Mouse (Mus musculus): Measurements from ENCODE around the gene Limk1.

Limk1 gene

GRCm38 (mm10) chr5:134629508-134629907 is 58.9 kb downstream of the Limk1 start:
- no peak for DNase-seq (ENCODE audit: low read depth)

GRCm38 (mm10) chr5:134622069-134622468 is 66.3 kb downstream of the Limk1 start:
- no peak for DNase-seq (ENCODE audit: low read depth)

GRCm38 (mm10) chr5:134621099-134621640 is 67.2 kb downstream of the Limk1 start:
- DNase-seq (ENCODE audit: low read depth): no peak

- DNase-seq (ENCODE audit: low read depth): no peak
Observed at GRCm38 (mm10) chr5:134620457-134620856, 67.9 kb downstream of the Limk1 start.

- DNase-seq (ENCODE audit: low read depth): peak; percentile 68
Observed at GRCm38 (mm10) chr5:134617071-134617470, 71.3 kb downstream of the Limk1 start.

GRCm38 (mm10) chr5:134615780-134616179 is 72.6 kb downstream of the Limk1 start:
- no peak for DNase-seq (ENCODE audit: low read depth)

GRCm38 (mm10) chr5:134615380-134615779 is 73.0 kb downstream of the Limk1 start:
- DNase-seq (ENCODE audit: low read depth): no peak

- DNase-seq (ENCODE audit: low read depth): no peak
Observed at GRCm38 (mm10) chr5:134614802-134615201, 73.6 kb downstream of the Limk1 start, which contains the start of gene Lat2. TSS of gene Lat2 (minus strand) at chr5:134615025.

GRCm38 (mm10) chr5:134614296-134614695 is 74.1 kb downstream of the Limk1 start:
- DNase-seq (ENCODE audit: low read depth): no peak

- no peak for DNase-seq (ENCODE audit: low read depth)
Observed at GRCm38 (mm10) chr5:134613727-134614126, 74.7 kb downstream of the Limk1 start.

GRCm38 (mm10) chr5:134611810-134612521 is 76.4 kb downstream of the Limk1 start:
- no peak for DNase-seq (ENCODE audit: low read depth)

- no peak for DNase-seq (ENCODE audit: low read depth)
Observed at GRCm38 (mm10) chr5:134609916-134610643, 78.3 kb downstream of the Limk1 start.

- DNase-seq (ENCODE audit: low read depth): no peak
Observed at GRCm38 (mm10) chr5:134607121-134607520, 81.3 kb downstream of the Limk1 start.

- DNase-seq (ENCODE audit: low read depth): no peak
Observed at GRCm38 (mm10) chr5:134606314-134606713, 82.1 kb downstream of the Limk1 start.

Data from naive thymus-derived CD4-positive, alpha-beta T cell, adult 2 months (primary cell).